ENCODE assay signal across 8 mouse cellular contexts in genomic region chr17:32483200-32483599, GRCm38 (mm10). TPM values are rescaled to one million over a fixed set of nuclear protein-coding genes. Genes with fewer than 3 reads are reported as not detected.
DNase-seq lines count a peak whose midpoint lies in the region; ATAC-seq and TF ChIP-seq lines count a peak whose summit lies in the region.

No protein-coding gene starts in this region.

- no peak overlapping the region for H3K4me3 ChIP-seq in G1E (ENCODE audit: low read depth, low read length)
- peak overlapping the region; percentile 18 for H3K4me3 ChIP-seq in forebrain, postnatal 0 days (ENCODE audit: low read depth, low read length)
- H3K4me3 ChIP-seq in lung, postnatal 0 days (ENCODE audit: low read depth, low read length), result no peak overlapping the region

- H3K27me3 ChIP-seq in G1E (ENCODE audit: insufficient read depth, low read length), result peaks cover 17% of the 10 kb centered on the region
- H3K27me3 ChIP-seq in forebrain, postnatal 0 days (ENCODE audit: insufficient read depth, low read length), result no peaks in the 10 kb centered on the region
- no peaks in the 10 kb centered on the region; the same call in 1 of the 2 replicates for H3K27me3 ChIP-seq in lung, postnatal 0 days (replicated peaks; ENCODE audit: insufficient read depth, low read length)

- peak overlapping the region; percentile 35 for H3K4me2 ChIP-seq in forebrain, postnatal 0 days (ENCODE audit: low read depth)
- no peak overlapping the region for H3K4me2 ChIP-seq in lung, postnatal 0 days (replicated peaks; ENCODE audit: low read depth, low read length)

- no peak for DNase-seq in G1E (ENCODE audit: low spot score)
- DNase-seq in cerebellum, adult 18-20 months, result peak; percentile 89 to 93
- peak; percentile 70 for DNase-seq in forebrain, postnatal 0 days
- DNase-seq in layer of hippocampus, adult 9-11 months, result peak; percentile 22
- DNase-seq in lung, postnatal 0 days (ENCODE audit: low spot score), result peak; percentile 85
- DNase-seq in ovary, postnatal 36 days (ENCODE audit: low spot score), result peak; percentile 88
- peak; percentile 64 for DNase-seq in thymus, postnatal 25 days

- H3K36me3 ChIP-seq in G1E (replicated peaks), result no peaks in the 10 kb centered on the region
- H3K36me3 ChIP-seq in forebrain, postnatal 0 days (ENCODE audit: insufficient read depth), result no peaks in the 10 kb centered on the region
- no peaks in the 10 kb centered on the region for H3K36me3 ChIP-seq in lung, postnatal 0 days (ENCODE audit: insufficient read depth, low read length)

- WGBS in forebrain, postnatal 0 days, result 15% methylated on average over 18 of the region's 18 CpGs
- 16% methylated on average over 18 of the region's 18 CpGs for WGBS in lung, postnatal 0 days

- no peaks in the 10 kb centered on the region for H3K4me1 ChIP-seq in G1E (ENCODE audit: insufficient read depth, low read depth, low read length)
- H3K4me1 ChIP-seq in forebrain, postnatal 0 days (ENCODE audit: insufficient read depth), result no peaks in the 10 kb centered on the region
- H3K4me1 ChIP-seq in lung, postnatal 0 days (ENCODE audit: insufficient read depth, low read depth, low read length), result no peaks in the 10 kb centered on the region

- TF ChIP-seq CTCF in G1E (IDR thresholded peaks at IDR 0.05; ENCODE audit: low read depth, low read length), result 0 out of 2 replicates have a peak, but pooled peaks have one; percentile 34
- peak; percentile 74 for TF ChIP-seq CTCF in forebrain, postnatal 0 days (IDR thresholded peaks at IDR 0.05; ENCODE audit: low read depth)
- peak; percentile 77 for TF ChIP-seq CTCF in lung, postnatal 0 days (IDR thresholded peaks at IDR 0.05)

- no peaks in the 10 kb centered on the region for H3K9me3 ChIP-seq in G1E (replicated peaks)
- H3K9me3 ChIP-seq in forebrain, postnatal 0 days (ENCODE audit: low read length), result no peaks in the 10 kb centered on the region
- H3K9me3 ChIP-seq in lung, postnatal 0 days (ENCODE audit: low read length), result no peaks in the 10 kb centered on the region

- H3K9ac ChIP-seq in forebrain, postnatal 0 days, result no peak overlapping the region
- H3K9ac ChIP-seq in lung, postnatal 0 days (replicated peaks; ENCODE audit: low read depth), result no peak overlapping the region

- no peak overlapping the region for H3K27ac ChIP-seq in forebrain, postnatal 0 days (ENCODE audit: low read depth, low read length)
- no peak overlapping the region for H3K27ac ChIP-seq in lung, postnatal 0 days (ENCODE audit: low read length)

- no peak for TF ChIP-seq EP300 in lung, postnatal 0 days (IDR thresholded peaks at IDR 0.05)

- no peak for ATAC-seq in G1E (ENCODE audit: extremely low read depth, insufficient number of reproducible peaks, low FRiP score, poor library complexity, severe bottlenecking)
- ATAC-seq in forebrain, postnatal 0 days, result peak; percentile 80
- peak; percentile 38 to 59; a peak in 3 of 4 replicates for ATAC-seq in hematopoietic stem cell, adult 5-6 weeks (replicated peaks in 1 of 2; ENCODE audit: insufficient read depth in 1 of 2, low FRiP score in 2 of 2, low TSS enrichment in 1 of 2, low read depth in 1 of 2, poor library complexity in 2 of 2, severe bottlenecking in 2 of 2)
- ATAC-seq in lung, postnatal 0 days, result peak; percentile 93

RNA-seq across cellular contexts. Expression of gene Cyp4f17, which starts 22.6 kb away (rescaled TPM):
- total RNA-seq in G1E (2014; fragmentation: Nextera tagmentation), result 0.24 and 1.5 TPM in 2 replicates
- total RNA-seq in G1E (2017), result not detected in 2 replicates
- polyA plus RNA-seq in G1E (2012), result 0.03 TPM in 1 of 2 replicates, not detected in the other
- 7.9 and 9.1 TPM in 2 replicates for total RNA-seq in forebrain, postnatal 0 days (2014; rRNA removed)
- 4.0 and 8.6 TPM in 2 replicates for polyA plus RNA-seq in forebrain, postnatal 0 days (2015; fragmentation: Nextera tagmentation; extraction: Ambion mirVana)
- total RNA-seq in hematopoietic stem cell, adult 5-6 weeks (2017), result 1.4 and 2.2 TPM in 2 replicates
- polyA plus RNA-seq in lung, postnatal 0 days (2015; fragmentation: Nextera tagmentation; extraction: Ambion mirVana), result 5.0 and 5.2 TPM in 2 replicates

RNA-seq across cellular contexts. Expression of gene Cyp4f39, which starts 30.7 kb away (rescaled TPM):
- total RNA-seq in G1E (2014; fragmentation: Nextera tagmentation) (not detected in 2 replicates), G1E (2017) (0.12 and 0.27 TPM in 2 replicates)
- polyA plus RNA-seq in G1E (2012), result not detected in 2 replicates
- 0.54 and 2.0 TPM in 2 replicates for total RNA-seq in forebrain, postnatal 0 days (2014; rRNA removed)
- polyA plus RNA-seq in forebrain, postnatal 0 days (2015; fragmentation: Nextera tagmentation; extraction: Ambion mirVana), result 0.47 and 0.70 TPM in 2 replicates
- total RNA-seq in hematopoietic stem cell, adult 5-6 weeks (2017), result 0.99 TPM in 1 of 2 replicates, not detected in the other
- polyA plus RNA-seq in lung, postnatal 0 days (2015; fragmentation: Nextera tagmentation; extraction: Ambion mirVana), result 3.2 and 4.9 TPM in 2 replicates

RNA-seq across cellular contexts. Expression of gene Cyp4f16, which starts 53.2 kb away (rescaled TPM):
- total RNA-seq in G1E (2014; fragmentation: Nextera tagmentation) (not detected in 2 replicates), G1E (2017) (0.93 and 1.1 TPM in 2 replicates)
- polyA plus RNA-seq in G1E (2012), result not detected in 2 replicates
- total RNA-seq in forebrain, postnatal 0 days (2014; rRNA removed), result 9.8 and 17.5 TPM in 2 replicates
- polyA plus RNA-seq in forebrain, postnatal 0 days (2015; fragmentation: Nextera tagmentation; extraction: Ambion mirVana), result 11.4 and 11.6 TPM in 2 replicates
- 7.1 and 14.4 TPM in 2 replicates for total RNA-seq in hematopoietic stem cell, adult 5-6 weeks (2017)
- 19.5 and 19.7 TPM in 2 replicates for polyA plus RNA-seq in lung, postnatal 0 days (2015; fragmentation: Nextera tagmentation; extraction: Ambion mirVana)

RNA-seq across cellular contexts. Expression of gene Pglyrp2, which starts 59.2 kb away (rescaled TPM):
- not detected in 2 replicates for total RNA-seq in G1E (2014; fragmentation: Nextera tagmentation)
- 0.33 and 0.41 TPM in 2 replicates for total RNA-seq in G1E (2017)
- 0.31 and 0.35 TPM in 2 replicates for polyA plus RNA-seq in G1E (2012)
- total RNA-seq in forebrain, postnatal 0 days (2014; rRNA removed), result not detected in 2 replicates
- not detected in 2 replicates for polyA plus RNA-seq in forebrain, postnatal 0 days (2015; fragmentation: Nextera tagmentation; extraction: Ambion mirVana)
- 57.8 and 80.3 TPM in 2 replicates for total RNA-seq in hematopoietic stem cell, adult 5-6 weeks (2017)
- polyA plus RNA-seq in lung, postnatal 0 days (2015; fragmentation: Nextera tagmentation; extraction: Ambion mirVana), result 0.05 TPM in 1 of 2 replicates, not detected in the other
